Mouse (Mus musculus) stomach, postnatal 0 days (tissue): ENCODE results near the gene Gadl1.

Source experiments
- CTCF ChIP-seq: IDR thresholded peaks from 2 replicates; pipeline ENCODE4 v1.5.1; 2016; ENCODE audit warnings: antibody characterized with exemption, low read depth, mild to moderate bottlenecking, moderate library complexity
- EP300 ChIP-seq: optimal IDR thresholded peaks from 2 replicates; pipeline ENCODE3; 2016; ENCODE audit warnings: antibody characterized with exemption

GRCm38 (mm10) chr9:115933243-115933964 is 24.1 kb downstream of the Gadl1 start:
- TF ChIP-seq CTCF: no peak
- no peak for TF ChIP-seq EP300
